Mouse (Mus musculus): Measurements from ENCODE around the gene Sstr4. TPM values are rescaled to one million over a fixed set of nuclear protein-coding genes. Genes with fewer than 3 reads are reported as not detected.

Sstr4 gene
- polyA plus RNA-seq (2017; shearing (Covaris generic)) = not detected

GRCm38 (mm10) chr2:148395131-148396051, at the start of gene Sstr4:
TSS of gene Sstr4 (plus strand) at chr2:148395344.

GRCm38 (mm10) chr2:148407870-148408760, 13.0 kb downstream of the Sstr4 start, which contains the start of gene Thbd:
TSS of gene Thbd (minus strand) at chr2:148408188.

GRCm38 (mm10) chr2:148443249-148443958, 48.3 kb downstream of the Sstr4 start, which contains the start of gene Cd93:
TSS of gene Cd93 (minus strand) at chr2:148443563.

Other genes with a start within 250 kb of the Sstr4 start
- not detected for gene Thbd, start 12.8 kb downstream of the Sstr4 start, polyA plus RNA-seq (2017; shearing (Covaris generic))
- gene Cd93, start 48.2 kb downstream of the Sstr4 start, polyA plus RNA-seq (2017; shearing (Covaris generic)) = 0.14 TPM